Mouse (Mus musculus): ENCODE data around the gene Arv1.

Gene Arv1

GRCm38 (mm10) chr8:124724301-124724700, 2.4 kb downstream of the Arv1 start:
- no peak for DNase-seq (ENCODE audit: low spot score in 2 of 2)

- DNase-seq (ENCODE audit: low spot score in 2 of 2) = no peak
Measured at GRCm38 (mm10) chr8:124732828-124733227, 10.9 kb downstream of the Arv1 start.

GRCm38 (mm10) chr8:124735371-124735911, 13.5 kb downstream of the Arv1 start:
- DNase-seq (ENCODE audit: low spot score in 2 of 2) = no peak

- no peak for DNase-seq (ENCODE audit: low spot score in 2 of 2)
Measured at GRCm38 (mm10) chr8:124739268-124739667, 17.3 kb downstream of the Arv1 start.

- DNase-seq (ENCODE audit: low spot score in 2 of 2) = no peak
Measured at GRCm38 (mm10) chr8:124746661-124747060, 24.7 kb downstream of the Arv1 start.

GRCm38 (mm10) chr8:124751191-124751590, 29.3 kb downstream of the Arv1 start:
- DNase-seq (ENCODE audit: low spot score in 2 of 2) = no peak

- DNase-seq (ENCODE audit: low spot score in 2 of 2) = peak; percentile 63 to 82
Measured at GRCm38 (mm10) chr8:124751709-124752173, 29.8 kb downstream of the Arv1 start, which contains the start of gene Fam89a. Gene Fam89a (minus strand): TSS chr8:124751832.

- DNase-seq (ENCODE audit: low spot score in 2 of 2) = no peak
Measured at GRCm38 (mm10) chr8:124752325-124752862, 30.5 kb downstream of the Arv1 start.

- no peak for DNase-seq (ENCODE audit: low spot score in 2 of 2)
Measured at GRCm38 (mm10) chr8:124754101-124754791, 32.3 kb downstream of the Arv1 start.

GRCm38 (mm10) chr8:124754792-124755190, 32.9 kb downstream of the Arv1 start:
- no peak for DNase-seq (ENCODE audit: low spot score in 2 of 2)

GRCm38 (mm10) chr8:124755481-124755880, 33.5 kb downstream of the Arv1 start:
- no peak for DNase-seq (ENCODE audit: low spot score in 2 of 2)

GRCm38 (mm10) chr8:124756153-124756552, 34.2 kb downstream of the Arv1 start:
- DNase-seq (ENCODE audit: low spot score in 2 of 2) = no peak

GRCm38 (mm10) chr8:124756601-124757000, 34.7 kb downstream of the Arv1 start:
- DNase-seq (ENCODE audit: low spot score in 2 of 2) = no peak

GRCm38 (mm10) chr8:124758544-124758943, 36.6 kb downstream of the Arv1 start:
- DNase-seq (ENCODE audit: low spot score in 2 of 2) = peak; percentile 54 to 75

- no peak for DNase-seq (ENCODE audit: low spot score in 2 of 2)
Measured at GRCm38 (mm10) chr8:124763061-124763460, 41.1 kb downstream of the Arv1 start.

- DNase-seq (ENCODE audit: low spot score in 2 of 2) = no peak
Measured at GRCm38 (mm10) chr8:124772389-124772788, 50.5 kb downstream of the Arv1 start.

- peak; percentile 41 to 81 for DNase-seq (ENCODE audit: low spot score in 2 of 2)
Measured at GRCm38 (mm10) chr8:124775695-124776094, 53.8 kb downstream of the Arv1 start.

- no peak for DNase-seq (ENCODE audit: low spot score in 2 of 2)
Measured at GRCm38 (mm10) chr8:124780236-124780635, 58.3 kb downstream of the Arv1 start.

- DNase-seq (ENCODE audit: low spot score in 2 of 2) = no peak
Measured at GRCm38 (mm10) chr8:124782431-124782830, 60.5 kb downstream of the Arv1 start.

- DNase-seq (ENCODE audit: low spot score in 2 of 2) = no peak
Measured at GRCm38 (mm10) chr8:124783228-124783627, 61.3 kb downstream of the Arv1 start.
